ENCODE assay signal across 8 mouse cellular contexts in genomic region chr12:31926661-31927061, GRCm38 (mm10). TPM values are rescaled to one million over a fixed set of nuclear protein-coding genes. Genes with fewer than 3 reads are reported as not detected.
DNase-seq lines count a peak whose midpoint lies in the region; ATAC-seq and TF ChIP-seq lines count a peak whose summit lies in the region.
"Had no signal": no experiment of that assay in that cellular context is flagged by ENCODE, and none has a peak within 500 bp of the region (broad histone marks: within the 10 kb centered on the region; RNA-seq: fewer than 3 reads in every experiment).

No protein-coding gene starts in this region.

- TF ChIP-seq CTCF in gastrocnemius, adult 2 months (IDR thresholded peaks at IDR 0.05), result peak; percentile 78

- 31% methylated on average over 4 of the region's 4 CpGs for WGBS in hindbrain, embryonic 16.5 days

- H3K9ac ChIP-seq in hindbrain, embryonic 16.5 days (ENCODE audit: low read depth, low read length), result no peak overlapping the region
- H3K9ac ChIP-seq: limb, embryonic 12.5 days had no signal

- no peaks in the 10 kb centered on the region for H3K27me3 ChIP-seq in hindbrain, embryonic 16.5 days (replicated peaks; ENCODE audit: control insufficient read depth, insufficient read depth, low read length)
- H3K27me3 ChIP-seq: limb, embryonic 12.5 days had no signal

- DNase-seq in adipocyte (ENCODE audit: low spot score), result peak; percentile 66
- DNase-seq in cerebellum, postnatal 36 days, result peak; percentile 97 to 98
- DNase-seq in gastrocnemius, adult 2 months, result peak; percentile 81
- peak; percentile 51 to 58 for DNase-seq in left cerebral cortex, adult 8-10 months (ENCODE audit: low spot score in 2 of 2)
- DNase-seq in right cerebral cortex, postnatal 14 days, result peak; percentile 68

- no peaks in the 10 kb centered on the region for H3K9me3 ChIP-seq in hindbrain, embryonic 16.5 days (ENCODE audit: control insufficient read depth, low read length)
- H3K9me3 ChIP-seq: limb, embryonic 12.5 days had no signal

- ATAC-seq in hindbrain, embryonic 16.5 days, result peak; percentile 91
- peak; percentile 95 for ATAC-seq in megakaryocyte progenitor cell, adult 5-6 weeks (replicated peaks; ENCODE audit: poor library complexity)

- no peak overlapping the region for H3K4me3 ChIP-seq in gastrocnemius, adult 2 months
- no peak overlapping the region for H3K4me3 ChIP-seq in hindbrain, embryonic 16.5 days (ENCODE audit: low read length)
- H3K4me3 ChIP-seq: limb, embryonic 12.5 days had no signal

- intact Hi-C loops in gastrocnemius, adult 2 months (cut with DNase I), result loop anchor here (5.0 to 10.0 kb wide), 4 partner anchors 79 to 552 kb away; partner anchors contain the start of gene Bcap29

- no peak overlapping the region for H3K4me2 ChIP-seq in hindbrain, embryonic 16.5 days (ENCODE audit: low read length)
- H3K4me2 ChIP-seq: limb, embryonic 12.5 days had no signal

- H3K27ac ChIP-seq in gastrocnemius, adult 2 months, result no peak overlapping the region
- no peak overlapping the region for H3K27ac ChIP-seq in hindbrain, embryonic 16.5 days (ENCODE audit: low read depth, low read length)
- H3K27ac ChIP-seq: limb, embryonic 12.5 days had no signal

- H3K4me1 ChIP-seq in hindbrain, embryonic 16.5 days (ENCODE audit: control insufficient read depth, insufficient read depth, low read depth, low read length), result no peaks in the 10 kb centered on the region

- H3K36me3 ChIP-seq in hindbrain, embryonic 16.5 days (ENCODE audit: control insufficient read depth, insufficient read depth, low read length), result peaks cover 16% of the 10 kb centered on the region

RNA-seq across cellular contexts. Expression of gene Hbp1, which starts 23.7 kb away (rescaled TPM):
- total RNA-seq in gastrocnemius, adult 2 months (2021), result 10 to 100 TPM; 60.3 to 74.6 TPM
- polyA plus RNA-seq in hindbrain, embryonic 16.5 days (2015; fragmentation: Nextera tagmentation; extraction: Ambion mirVana), result 39.1 and 44.7 TPM in 2 replicates
- total RNA-seq in left cerebral cortex, adult 8-10 months (2022), result 10 to 100 TPM; 23.4 to 28.4 (median 27.0) TPM
- 48.7 and 52.9 TPM in 2 replicates for total RNA-seq in megakaryocyte progenitor cell, adult 5-6 weeks (2015)
- 43.6 and 46.8 TPM in 2 replicates for total RNA-seq in megakaryocyte progenitor cell, adult 5-6 weeks (2017)
